Mouse (Mus musculus) lung, postnatal 0 days (tissue): Measurements from ENCODE around the gene Lrmda.

Source experiments
- CTCF ChIP-seq: IDR thresholded peaks from 2 replicates; pipeline ENCODE4 v1.5.1; 2016; ENCODE audit warnings: antibody characterized with exemption, mild to moderate bottlenecking
- EP300 ChIP-seq: IDR thresholded peaks from 2 replicates; pipeline ENCODE4 v1.6.1; 2016; ENCODE audit warnings: antibody characterized with exemption, mild to moderate bottlenecking, control low read depth

GRCm38 (mm10) chr14:23045322-23045721 lies 1025.8 kb downstream of the Lrmda start:
- TF ChIP-seq CTCF (no peak), EP300 (no peak)
